Mouse (Mus musculus) frontal cortex, postnatal 25 days (tissue): Measurements from ENCODE around the gene Nsun7.

Source experiments
- DNase-seq, 2 experiments: peaks; one replicate each; pipeline ENCODE4 v3.0.0; 2022; ENCODE audit warnings: low spot score in 2 of 2

Nsun7 gene

DNA sequence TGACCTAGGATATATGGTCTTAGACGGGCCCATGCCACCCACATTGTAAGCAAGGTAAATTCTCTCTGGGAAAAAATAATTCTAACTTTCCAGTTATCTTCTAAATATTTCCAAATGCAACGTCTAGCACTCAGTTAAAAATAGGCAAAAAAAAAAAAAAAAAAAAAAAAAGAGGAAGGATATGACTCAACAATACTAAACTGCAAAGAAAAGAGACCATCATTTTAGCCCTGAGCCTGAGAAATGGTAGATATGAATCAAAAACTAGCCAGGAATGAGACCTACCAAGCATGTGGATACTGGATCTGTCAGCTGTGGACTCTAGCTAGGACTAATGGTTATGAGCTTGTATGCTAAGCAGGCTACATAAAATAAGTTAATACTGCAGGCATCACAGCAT is 20.0 kb downstream of the Nsun7 start:
- DNase-seq = no peak

- no peak for DNase-seq
Measured at GRCm38 (mm10) chr5:66280742-66281141, 21.0 kb downstream of the Nsun7 start.

DNA sequence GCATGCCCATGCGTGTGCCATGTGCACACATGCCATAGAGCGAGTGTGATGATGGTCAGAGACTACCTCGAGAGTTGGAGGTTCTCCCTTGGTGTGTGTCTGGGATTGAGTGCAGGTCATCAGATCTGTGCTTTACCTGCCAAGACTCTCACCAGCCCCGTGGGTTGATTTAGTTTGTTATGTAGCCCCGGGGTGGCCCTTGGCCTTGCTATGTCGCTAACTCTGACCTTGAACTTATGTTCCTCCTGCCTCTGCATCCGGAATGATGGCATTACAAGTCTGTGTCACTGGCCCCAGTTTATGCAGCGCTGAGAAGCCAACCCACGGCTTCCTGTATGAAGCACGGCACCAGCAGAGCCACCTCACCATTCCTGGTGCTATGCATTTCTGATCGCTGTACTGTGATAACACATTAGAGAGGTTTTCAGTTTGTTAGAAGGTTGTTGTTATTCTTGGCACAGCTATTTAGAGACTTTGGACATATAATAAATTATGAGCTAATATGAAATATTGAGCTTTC is 34.5 kb downstream of the Nsun7 start:
- no peak for DNase-seq

DNA sequence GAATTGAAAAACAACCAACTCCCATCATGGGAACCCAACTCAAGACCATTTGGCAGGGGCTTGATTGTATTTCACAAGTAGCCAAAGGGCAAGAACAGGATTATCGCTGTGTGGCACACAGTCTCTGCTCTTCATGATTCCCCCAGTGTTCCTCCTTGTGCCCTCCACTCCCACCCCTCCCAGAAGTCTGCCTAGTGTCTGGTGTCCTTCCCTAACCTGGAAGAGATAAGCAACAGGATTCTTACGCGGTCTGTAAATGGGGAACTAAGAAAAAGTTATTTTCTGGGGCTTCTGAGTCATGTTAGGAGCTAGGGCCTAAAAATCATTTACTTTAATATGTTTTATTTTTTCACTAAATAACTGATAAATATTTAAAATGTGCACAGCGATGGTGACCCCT is 35.3 kb downstream of the Nsun7 start:
- no peak for DNase-seq

- DNase-seq = no peak
Measured at GRCm38 (mm10) chr5:66296116-66296515, 36.4 kb downstream of the Nsun7 start.

DNA sequence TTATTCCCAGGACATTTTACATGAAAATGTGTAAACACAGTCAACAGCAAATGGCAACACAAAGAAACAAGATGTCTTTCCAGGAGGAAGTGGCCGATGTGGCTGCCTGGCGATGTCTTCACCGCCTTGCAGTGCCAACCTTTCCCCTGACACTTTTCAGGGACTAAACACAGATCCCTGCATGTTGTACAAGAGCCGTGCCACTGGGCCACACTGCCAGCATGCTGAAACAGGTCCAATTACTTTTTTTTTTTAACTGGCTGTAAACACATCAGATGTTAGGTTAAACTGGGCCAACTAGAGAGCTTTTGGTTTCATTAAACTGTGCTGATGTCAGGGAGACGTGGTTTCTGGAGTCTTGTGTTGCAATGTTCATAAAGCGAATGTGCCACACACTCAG is 39.2 kb downstream of the Nsun7 start:
- DNase-seq = no peak

DNA sequence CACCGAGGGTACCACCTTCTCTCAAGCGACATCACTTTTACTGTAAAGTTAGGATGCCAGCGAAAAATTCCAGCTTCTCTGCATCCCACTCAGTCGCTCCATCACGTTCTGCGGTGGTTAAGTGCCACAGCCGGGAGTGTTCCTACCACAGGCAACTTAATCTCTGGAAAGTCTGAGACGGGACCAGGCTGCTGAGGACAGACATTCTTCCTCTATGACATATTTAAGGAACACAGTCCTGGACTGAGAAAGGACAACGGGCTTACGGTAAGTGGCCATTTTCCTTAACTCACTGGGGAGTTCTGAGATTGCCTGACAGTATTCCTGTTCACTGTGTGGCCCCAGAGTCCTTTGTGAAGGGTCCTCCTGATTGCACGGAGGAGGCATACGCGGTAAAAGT is 40.9 kb downstream of the Nsun7 start:
- DNase-seq = no peak

DNA sequence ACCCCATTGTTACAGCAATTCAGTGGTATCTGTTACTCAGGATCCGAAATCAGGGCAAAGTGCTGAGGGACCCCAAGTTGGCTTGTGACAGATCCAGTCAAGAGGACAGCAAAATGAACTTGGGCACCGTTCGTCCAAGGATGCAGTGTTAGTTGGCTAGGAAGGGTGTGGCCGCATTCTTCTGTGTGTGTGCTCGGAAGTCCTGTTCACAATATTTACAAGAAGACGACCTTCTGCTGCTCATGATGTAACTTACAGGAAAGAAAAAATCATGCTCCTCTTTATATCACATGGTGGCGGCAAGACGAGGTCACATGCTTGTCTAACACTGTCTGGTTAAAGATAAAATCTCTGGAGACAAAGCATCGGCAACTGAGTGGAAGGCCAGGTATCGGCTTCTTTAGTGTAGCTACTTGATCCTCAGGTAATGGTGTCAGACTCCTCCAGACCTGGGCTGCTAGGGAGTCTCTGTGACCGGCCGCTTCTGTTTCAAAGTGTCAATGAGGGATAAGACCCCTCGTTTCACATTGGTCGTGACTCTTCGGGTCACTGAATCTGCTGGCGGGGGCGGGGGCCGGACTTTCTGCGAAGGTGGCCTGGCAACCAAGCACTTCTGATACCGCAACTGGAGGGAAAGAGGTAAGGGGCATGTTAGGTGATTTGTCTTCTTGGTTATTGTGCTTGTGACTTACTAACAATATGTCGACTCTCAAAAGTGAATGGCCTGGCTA is 42.6 kb downstream of the Nsun7 start:
- no peak for DNase-seq

DNA sequence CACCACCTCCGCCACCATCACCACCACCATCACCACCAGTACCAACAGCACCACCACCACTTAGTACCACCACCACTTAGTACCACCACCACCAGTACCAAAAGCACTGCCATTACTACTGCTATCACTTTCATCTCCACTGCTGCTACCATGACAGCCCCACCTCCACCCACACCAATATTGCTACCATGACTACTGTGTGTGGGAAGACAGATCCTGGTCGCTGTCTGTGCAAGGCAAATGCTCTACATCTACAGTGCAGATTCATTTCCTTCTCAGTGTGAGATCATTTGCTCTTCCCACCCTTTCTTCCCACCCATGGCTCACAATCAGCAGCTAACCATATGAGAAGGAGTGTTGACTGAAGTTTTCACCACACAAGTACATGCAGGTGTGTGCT is 43.2 kb downstream of the Nsun7 start:
- DNase-seq = no peak

DNA sequence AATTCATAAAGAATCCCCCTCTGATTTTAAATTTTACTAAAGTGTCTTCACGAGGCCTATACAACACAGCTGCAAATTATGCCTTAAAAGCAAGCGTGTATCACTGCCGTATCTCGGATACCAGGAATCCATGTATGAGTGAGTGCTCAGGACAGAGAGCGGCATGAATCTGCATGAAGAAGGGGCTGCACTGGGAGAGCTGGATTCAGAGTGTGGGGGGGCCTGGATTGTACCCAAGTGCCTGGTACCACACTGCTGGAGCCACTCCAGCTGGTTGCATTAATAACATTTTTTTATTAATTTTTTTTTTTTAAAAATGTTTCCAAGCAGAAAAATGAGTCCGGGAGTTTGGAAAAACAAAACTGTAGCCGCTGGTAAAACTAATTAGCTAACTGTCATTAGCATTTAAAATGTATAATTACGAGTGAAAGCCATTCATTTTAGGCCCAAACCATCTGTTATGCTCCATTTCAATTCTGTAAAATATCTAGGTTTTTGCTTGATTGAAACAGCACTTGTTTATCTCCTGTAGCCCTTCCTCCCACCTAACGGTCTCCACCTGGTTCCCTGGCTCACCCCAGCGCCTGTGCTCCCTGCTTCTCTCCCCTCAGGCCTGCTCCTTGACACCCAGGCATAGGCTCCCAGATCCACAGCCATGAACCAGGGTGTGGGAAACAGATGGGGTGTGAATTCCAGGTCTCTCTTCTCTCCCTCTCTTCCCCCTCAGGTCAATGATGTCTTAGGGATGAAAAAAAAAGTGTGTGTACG is 44.8 kb downstream of the Nsun7 start:
- DNase-seq = no peak

DNA sequence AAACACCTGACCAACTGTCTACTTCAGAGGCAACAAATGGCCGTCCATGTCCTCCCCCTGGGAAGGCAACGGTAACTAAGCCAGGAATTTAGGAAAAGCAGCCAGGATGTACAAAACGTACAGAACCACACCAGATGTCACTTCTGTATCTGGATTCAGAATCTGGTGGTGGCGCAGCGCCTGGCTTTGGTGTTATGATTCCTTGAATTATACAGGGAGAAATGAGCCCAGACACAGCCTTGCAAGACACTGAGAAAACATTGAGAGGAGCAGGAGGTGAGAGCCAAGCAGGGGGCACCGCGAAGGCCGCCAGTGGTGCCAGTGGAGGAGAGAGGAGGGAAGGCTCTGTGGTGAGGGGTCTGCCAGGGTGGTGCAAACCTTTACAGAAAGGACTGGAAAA is 45.8 kb downstream of the Nsun7 start:
- DNase-seq = no peak

GRCm38 (mm10) chr5:66310328-66310727 is 50.6 kb downstream of the Nsun7 start:
- no peak for DNase-seq

DNA sequence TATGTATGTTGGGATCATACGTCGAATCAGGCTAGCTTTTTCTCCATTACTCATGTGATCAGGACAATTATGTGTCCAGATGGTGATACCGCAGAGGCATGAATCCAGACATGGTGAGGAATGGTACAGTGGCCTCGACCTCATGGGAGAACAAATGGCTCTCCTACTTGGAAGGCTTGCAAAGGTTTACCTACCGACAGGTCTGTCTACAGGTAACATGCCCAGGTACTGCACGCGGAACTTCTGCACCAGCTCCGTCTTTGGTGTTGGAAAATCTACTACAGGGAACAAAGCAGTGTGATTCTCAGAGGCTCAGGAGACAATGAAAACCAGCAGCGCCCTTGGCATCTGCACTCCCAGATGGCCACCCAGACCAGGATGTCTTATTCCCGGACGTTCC is 51.1 kb downstream of the Nsun7 start:
- DNase-seq = no peak

- DNase-seq = no peak
Measured at GRCm38 (mm10) chr5:66315791-66316190, 56.1 kb downstream of the Nsun7 start.

DNA sequence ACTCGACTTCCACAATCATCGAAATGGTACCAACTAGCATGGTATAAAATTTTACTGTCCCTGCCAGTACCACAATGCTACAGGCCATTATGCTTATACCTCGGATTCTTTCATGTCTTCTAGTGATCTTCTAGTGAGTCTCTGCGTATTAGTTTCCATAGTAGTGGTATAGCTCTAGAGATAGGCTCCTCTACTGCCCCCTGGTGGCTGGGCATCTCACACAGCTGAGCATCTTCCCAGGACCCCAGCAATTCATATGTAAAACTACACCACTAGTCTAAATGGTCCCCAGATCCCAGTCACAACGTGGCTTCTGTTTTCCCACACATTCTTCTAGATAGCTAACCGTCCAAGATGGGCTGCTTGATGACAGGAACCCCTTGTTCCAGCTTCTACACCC is 59.6 kb downstream of the Nsun7 start:
- DNase-seq = peak in 1 of 2 experiments; percentile 65

- DNase-seq = no peak
Measured at GRCm38 (mm10) chr5:66319827-66320404, 60.2 kb downstream of the Nsun7 start.

DNA sequence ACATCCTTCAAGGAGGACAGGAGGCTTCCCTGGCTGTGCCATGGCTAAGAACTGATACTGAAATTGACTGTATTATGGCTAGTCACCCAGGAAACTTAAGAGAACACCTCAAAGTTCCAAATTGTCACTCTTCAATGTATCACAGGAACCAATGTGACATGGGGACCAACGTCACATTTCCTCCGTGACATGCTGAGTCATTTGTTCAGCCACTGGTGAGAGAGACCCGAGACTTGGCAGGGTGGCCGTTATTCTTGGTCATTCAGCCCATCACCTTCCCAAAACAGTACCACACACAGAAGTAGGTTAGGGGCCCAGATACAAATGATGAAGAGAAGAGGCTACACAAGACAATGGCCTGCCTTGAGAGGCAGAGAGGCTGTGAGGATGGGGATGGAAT is 63.4 kb downstream of the Nsun7 start:
- no peak for DNase-seq

- DNase-seq = no peak
Measured at GRCm38 (mm10) chr5:66323603-66324002, 63.9 kb downstream of the Nsun7 start.

DNA sequence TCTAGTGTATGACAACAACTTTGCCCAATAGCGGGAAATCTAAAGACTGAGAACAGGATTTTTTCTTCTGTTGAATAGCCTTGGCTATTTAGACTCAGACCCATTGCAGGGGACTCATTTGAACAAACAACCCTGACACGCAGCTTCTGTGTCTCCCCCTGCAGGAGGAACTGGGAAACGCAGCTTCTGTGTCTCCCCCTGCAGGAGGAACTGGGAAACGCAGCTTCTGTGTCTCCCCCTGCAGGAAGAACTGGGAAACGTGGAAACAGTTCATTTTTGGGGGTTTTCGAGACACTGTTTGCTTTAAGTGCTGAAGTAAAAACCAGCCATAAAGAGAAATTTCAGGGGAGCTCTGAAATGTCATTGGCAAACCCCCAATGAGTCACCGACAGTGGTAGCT is 66.7 kb downstream of the Nsun7 start:
- no peak for DNase-seq

DNA sequence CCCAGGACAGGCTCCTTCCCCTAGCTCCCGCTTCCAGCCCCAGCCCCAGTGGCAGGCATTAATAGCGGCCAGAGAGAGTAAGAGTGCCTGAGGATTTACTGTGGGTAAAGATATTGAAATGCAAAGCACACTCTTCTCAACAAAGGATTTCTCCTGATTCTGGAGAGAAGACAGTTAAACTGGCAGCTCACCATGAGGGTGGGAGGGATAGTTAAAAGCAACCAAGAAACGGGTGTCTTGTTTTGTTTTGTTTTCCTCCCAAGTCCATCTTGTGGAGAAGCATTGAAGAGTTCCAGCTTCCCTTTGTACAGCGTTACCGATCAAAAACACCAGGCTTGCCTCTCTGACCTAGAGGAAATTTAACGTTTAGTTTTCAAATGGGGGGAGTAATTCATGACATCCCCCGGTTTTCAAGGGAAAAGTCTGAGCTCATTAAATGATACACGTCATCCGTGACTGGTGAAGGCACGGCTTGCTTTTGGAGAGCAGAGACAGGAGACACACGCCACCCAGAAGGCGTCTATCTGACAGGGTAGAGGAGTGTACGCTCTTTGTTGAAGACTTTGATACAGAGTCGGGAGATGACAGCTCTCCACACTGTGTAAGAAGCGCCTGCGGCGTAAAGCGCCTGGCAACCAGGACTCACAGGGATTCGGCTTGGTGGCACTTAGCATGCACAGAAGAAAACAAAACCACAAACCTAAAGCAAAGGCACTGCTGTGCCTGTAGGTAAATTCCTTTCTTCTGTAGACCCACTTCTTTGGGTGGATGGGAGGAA is 68.4 kb downstream of the Nsun7 start:
- DNase-seq = no peak

GRCm38 (mm10) chr5:66328766-66329165 is 69.1 kb downstream of the Nsun7 start:
- no peak for DNase-seq

- no peak for DNase-seq
Measured at GRCm38 (mm10) chr5:66330806-66331205, 71.1 kb downstream of the Nsun7 start.
